Mouse (Mus musculus) hindbrain, postnatal 0 days (tissue): ENCODE data around the gene Polr3k. TPM values are rescaled to one million over a fixed set of nuclear protein-coding genes. Genes with fewer than 3 reads are reported as not detected.

ENCODE experiments used
- ATAC-seq: fragments of 200-750 bp; cut with Nextera tagmentation; 2 replicates; pipeline ENCODE4 v1.8.0; 2017; ENCODE audit warnings: mild to moderate bottlenecking, moderate TSS enrichment, moderate library complexity
- DNase-seq: peaks from one replicate; pipeline ENCODE4 v3.0.0-alpha.2; 2015; ENCODE audit warnings: low spot score
- H3K27ac ChIP-seq: fragments of 300-500 bp; sonication (generic); 2 replicates; pipeline ENCODE4 v1.5.1; 2014; ENCODE audit warnings: mild to moderate bottlenecking
- H3K27me3 ChIP-seq: fragments of 300-500 bp; sonication (generic); 2 replicates; pipeline ENCODE4 v1.6.1; 2014; ENCODE audit warnings: low read length, mixed read lengths; ENCODE audit not compliant: insufficient read depth
- H3K36me3 ChIP-seq: fragments of 300-500 bp; sonication (generic); 2 replicates; pipeline ENCODE4 v1.6.1; 2014; ENCODE audit warnings: low read length, mixed read lengths; ENCODE audit not compliant: insufficient read depth
- H3K4me1 ChIP-seq: fragments of 300-500 bp; sonication (generic); 2 replicates; pipeline ENCODE4 v1.6.1; 2014; ENCODE audit warnings: antibody characterized with exemption, low read length, mixed read lengths; ENCODE audit not compliant: insufficient read depth
- H3K4me2 ChIP-seq: fragments of 300-500 bp; sonication (generic); 2 replicates; pipeline ENCODE4 v1.6.1; 2014; ENCODE audit warnings: low read depth, mild to moderate bottlenecking, low read length, moderate library complexity, mixed read lengths
- H3K4me3 ChIP-seq: fragments of 300-500 bp; sonication (generic); 2 replicates; pipeline ENCODE4 v1.5.1; 2014; ENCODE audit warnings: low read length
- H3K9ac ChIP-seq: fragments of 300-500 bp; sonication (generic); replicated peaks from 2 replicates; pipeline ENCODE4 v1.6.1; 2014; ENCODE audit warnings: mild to moderate bottlenecking, low read length, moderate library complexity, mixed read lengths
- H3K9me3 ChIP-seq: fragments of 300-500 bp; sonication (generic); 2 replicates; pipeline ENCODE4 v1.6.1; 2016; ENCODE audit warnings: low read length, mixed read lengths
- CTCF ChIP-seq: IDR thresholded peaks from 2 replicates; pipeline ENCODE4 v1.5.1; 2016; ENCODE audit warnings: antibody characterized with exemption, control low read depth, low read depth
- WGBS: fragments of 180-500 bp; shearing (Covaris S2); extraction: QIAGEN DNeasy Blood & Tissue Kit; methylation state at CpG from one replicate; pipeline ENCODE4 v1.1.7; 2014; 5-methylcytosine and 5-hydroxymethylcytosine counted together
- polyA plus RNA-seq: library from polyadenylated mRNA; unstranded; fragments of >200 nt; fragmentation: Nextera tagmentation; extraction: Ambion mirVana; gene quantifications from 2 replicates; pipeline ENCODE4 v1.2.1, GENCODE M21; 2015
- total RNA-seq: library from RNA; depleted of rRNA; stranded (reverse); fragments of >200 nt; gene quantifications from 2 replicates; pipeline ENCODE4 v1.2.3, GENCODE M21; 2014

Polr3k gene
- total and polyA plus RNA-seq, 2 experiments from 2014 or later: 36.5 to 68.3 TPM

DNA sequence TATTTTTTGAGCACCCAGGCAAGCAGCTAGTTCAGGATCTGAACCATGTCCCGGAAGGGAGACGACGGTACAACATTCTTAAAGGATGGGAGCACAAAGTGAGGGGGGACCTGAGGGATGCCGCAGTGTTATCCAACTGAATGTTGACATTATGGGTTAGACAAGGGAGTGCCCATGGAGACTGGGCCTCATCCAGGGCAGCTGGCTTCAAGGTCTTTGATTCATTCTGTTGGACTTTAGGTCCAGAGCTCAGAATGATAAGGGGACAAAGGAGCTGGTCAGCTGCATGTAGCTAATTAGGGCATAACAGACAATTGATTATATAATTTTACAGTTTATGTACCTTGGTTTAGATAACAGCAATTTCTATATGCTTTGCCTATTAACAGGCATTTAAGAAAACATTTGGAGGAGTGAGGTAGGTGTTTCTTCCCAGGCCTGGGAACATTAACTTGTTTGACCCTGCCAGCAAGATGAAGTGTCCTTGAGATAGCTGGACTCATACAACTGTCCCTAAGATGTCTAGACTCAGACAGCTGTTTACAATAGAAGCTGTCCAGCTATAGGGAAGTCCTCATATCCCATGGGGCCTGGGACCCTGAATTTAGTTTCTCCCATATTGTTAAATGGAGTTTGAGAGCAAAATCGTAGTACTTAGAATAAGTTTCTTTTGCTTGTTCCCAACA, 18.3 kb upstream of the Polr3k start:
- DNase-seq (no peak), ATAC-seq (no peak)
- 87% methylated on average over 5 of the region's 5 CpGs for WGBS
- no peak for TF ChIP-seq CTCF
- Histone ChIP-seq H3K9me3 (no peaks in the 10 kb centered on the region), H3K4me2 (no peak overlapping the region), H3K27ac (no peak overlapping the region), H3K9ac (no peak overlapping the region), H3K27me3 (no peaks in the 10 kb centered on the region), H3K36me3 (peaks cover 32% of the 10 kb centered on the region), H3K4me1 (no peaks in the 10 kb centered on the region), H3K4me3 (no peak overlapping the region)

DNA sequence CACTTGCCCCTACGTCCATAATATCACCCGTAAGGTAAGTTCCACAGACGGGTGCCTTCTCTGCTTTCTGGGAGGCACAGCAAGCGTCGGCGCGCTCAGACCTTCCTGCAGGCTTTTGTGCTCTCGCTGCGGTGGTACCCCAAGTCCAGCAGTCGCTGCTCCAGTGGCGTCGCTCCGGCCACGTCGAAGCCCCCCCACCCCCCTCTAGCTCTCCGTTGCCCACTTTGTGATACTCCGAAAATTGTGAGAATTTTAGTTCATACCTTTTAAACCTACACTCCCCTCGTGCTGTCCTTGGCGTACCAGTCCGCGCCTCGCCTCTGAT, 361 bp downstream of the Polr3k start:
- H3K36me3 ChIP-seq: peaks cover 7% of the 10 kb centered on the region
- no peak for TF ChIP-seq CTCF
- peak overlapping the region; percentile 69 for H3K4me2 ChIP-seq
- DNase-seq: no peak
- peak overlapping the region; percentile 73 for H3K4me3 ChIP-seq
- H3K9me3 ChIP-seq: no peaks in the 10 kb centered on the region
- peaks cover 14% of the 10 kb centered on the region; the same call in 1 of the 2 replicates for H3K4me1 ChIP-seq
- peak overlapping the region; percentile 69 for H3K9ac ChIP-seq
- no peak; the same call in 1 of the 2 replicates for ATAC-seq
- H3K27ac ChIP-seq: peak overlapping the region; percentile 83
- under 1% methylated on average over 22 of the region's 22 CpGs for WGBS
- H3K27me3 ChIP-seq: no peaks in the 10 kb centered on the region

DNA sequence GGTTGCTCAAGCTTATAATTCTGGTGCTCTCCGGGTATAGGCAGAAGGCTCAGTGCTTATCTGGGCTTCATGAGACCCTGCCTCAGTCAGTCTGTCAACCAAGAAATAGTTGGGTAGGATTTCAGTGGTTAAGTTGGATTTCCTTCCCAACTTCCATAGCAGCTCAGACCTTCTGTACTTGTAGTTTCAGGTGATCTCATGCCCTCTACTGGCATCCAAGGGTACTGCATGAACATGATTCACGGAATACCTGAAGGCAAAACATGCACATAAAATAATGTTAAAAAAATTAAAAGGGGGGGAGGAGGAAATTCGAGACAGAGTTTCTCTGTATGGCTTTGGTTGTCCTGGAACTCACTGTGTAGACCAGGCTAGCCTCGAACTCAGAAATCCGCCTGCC, 2.8 kb downstream of the Polr3k start:
- peaks cover 7% of the 10 kb centered on the region for H3K36me3 ChIP-seq
- no peaks in the 10 kb centered on the region for H3K9me3 ChIP-seq
- no peak overlapping the region for H3K4me2 ChIP-seq
- 60% methylated on average over 5 of the region's 5 CpGs for WGBS
- TF ChIP-seq CTCF: peak; percentile 89
- peak; percentile 84 for DNase-seq
- ATAC-seq: no peak
- H3K27ac ChIP-seq: no peak overlapping the region
- no peak overlapping the region for H3K9ac ChIP-seq
- no peaks in the 10 kb centered on the region for H3K27me3 ChIP-seq
- peaks cover 14% of the 10 kb centered on the region; the same call in 1 of the 2 replicates for H3K4me1 ChIP-seq
- H3K4me3 ChIP-seq: no peak overlapping the region

DNA sequence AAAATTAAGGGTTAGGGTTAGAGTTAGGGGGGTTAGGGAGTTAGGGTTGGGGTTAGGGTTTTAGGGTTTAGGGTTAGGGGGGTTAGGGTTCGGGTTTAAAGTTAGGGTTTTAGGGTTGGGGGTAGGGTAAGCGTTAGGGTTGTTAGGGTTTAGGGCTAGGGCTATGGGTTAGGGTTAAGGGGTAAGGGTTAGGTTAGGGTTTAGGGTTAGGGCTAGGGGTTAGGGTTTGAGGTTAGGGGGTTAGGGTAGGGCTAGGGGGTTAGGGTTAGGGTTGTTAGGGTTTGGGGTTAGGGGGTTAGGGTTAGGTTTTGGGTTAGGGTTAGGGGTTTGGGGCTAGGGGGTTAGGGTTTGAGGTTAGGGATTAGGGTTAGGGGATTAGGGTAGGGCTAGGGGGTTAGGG, 6.9 kb downstream of the Polr3k start:
- ATAC-seq: peak; percentile 58; the same call in 1 of the 2 replicates
- H3K36me3 ChIP-seq: peaks cover 7% of the 10 kb centered on the region
- 95% methylated on average over 2 of the region's 2 CpGs for WGBS

DNA sequence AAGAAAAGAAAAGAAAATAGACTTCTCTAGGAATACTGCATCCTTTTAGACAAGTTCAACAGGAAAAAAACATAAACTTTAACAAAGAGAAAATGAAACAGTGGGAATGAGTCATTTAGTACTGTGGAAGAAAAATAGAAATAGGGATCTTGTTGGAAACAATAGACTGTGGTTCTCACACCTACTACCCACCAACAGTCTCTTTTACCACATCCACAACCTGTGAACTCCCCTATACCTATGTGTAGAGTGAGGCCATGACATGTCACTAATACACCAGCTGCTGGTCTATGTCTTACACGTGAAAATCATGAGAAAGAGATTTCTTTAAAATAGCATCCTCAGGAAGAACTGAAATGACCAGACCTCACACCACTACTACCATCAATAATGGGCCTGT, 14.8 kb downstream of the Polr3k start:
- Histone ChIP-seq H3K36me3 (no peaks in the 10 kb centered on the region), H3K9me3 (no peaks in the 10 kb centered on the region), H3K27me3 (no peaks in the 10 kb centered on the region), H3K4me2 (no peak overlapping the region), H3K4me3 (no peak overlapping the region), H3K27ac (no peak overlapping the region), H3K4me1 (no peaks in the 10 kb centered on the region), H3K9ac (no peak overlapping the region)
- no peak for TF ChIP-seq CTCF
- 77% methylated on average over 1 of the region's 1 CpGs for WGBS
- no peak for DNase-seq
- no peak for ATAC-seq

More for the DNA sequence above, 6.9 kb downstream of the Polr3k start:
- Histone ChIP-seq H3K9ac (no peak overlapping the region), H3K27me3 (no peaks in the 10 kb centered on the region), H3K4me1 (no peaks in the 10 kb centered on the region), H3K4me2 (no peak overlapping the region), H3K9me3 (no peaks in the 10 kb centered on the region), H3K4me3 (no peak overlapping the region), H3K27ac (no peak overlapping the region)
- no peak for DNase-seq
- TF ChIP-seq CTCF: no peak

DNA sequence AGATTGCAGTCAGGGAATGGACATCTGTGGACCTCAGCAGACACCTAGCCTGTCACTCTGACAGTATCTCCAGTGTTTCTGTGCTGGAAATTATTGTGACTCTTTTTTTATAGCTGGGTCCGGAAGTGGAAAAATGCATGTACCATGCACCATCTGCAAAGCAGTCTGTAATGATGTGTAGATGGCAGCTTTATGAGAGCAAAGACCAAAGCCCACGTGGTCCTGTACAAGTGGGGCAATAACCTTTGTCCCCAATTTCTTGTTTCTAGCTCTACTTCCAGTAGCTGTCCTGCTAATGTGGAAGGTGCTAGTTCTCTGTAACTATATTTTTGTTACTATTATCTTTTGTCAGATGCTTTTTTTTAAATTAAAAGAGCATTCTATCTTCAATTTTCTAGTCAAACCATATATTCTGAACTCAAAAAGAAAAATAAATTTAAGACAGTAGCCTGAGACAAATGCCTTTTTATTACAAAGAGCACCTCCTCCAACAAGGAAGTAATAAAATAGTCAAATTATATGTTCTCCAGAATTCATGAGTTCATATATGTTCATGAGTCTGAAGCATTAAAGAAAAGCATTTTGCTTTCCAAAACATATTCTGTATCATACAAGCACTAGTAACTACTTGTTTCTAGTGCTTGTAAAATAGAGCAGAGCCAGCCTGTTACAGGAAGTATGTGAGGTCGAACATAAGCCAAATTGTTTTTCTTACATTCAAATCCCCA, 19.0 kb downstream of the Polr3k start:
- Histone ChIP-seq H3K4me2 (no peak overlapping the region), H3K4me3 (no peak overlapping the region), H3K4me1 (no peaks in the 10 kb centered on the region), H3K27ac (no peak overlapping the region), H3K9me3 (no peaks in the 10 kb centered on the region), H3K27me3 (no peaks in the 10 kb centered on the region), H3K9ac (no peak overlapping the region), H3K36me3 (no peaks in the 10 kb centered on the region)
- DNase-seq (no peak), ATAC-seq (no peak)
- 85% methylated on average over 3 of the region's 3 CpGs for WGBS
- no peak for TF ChIP-seq CTCF

DNA sequence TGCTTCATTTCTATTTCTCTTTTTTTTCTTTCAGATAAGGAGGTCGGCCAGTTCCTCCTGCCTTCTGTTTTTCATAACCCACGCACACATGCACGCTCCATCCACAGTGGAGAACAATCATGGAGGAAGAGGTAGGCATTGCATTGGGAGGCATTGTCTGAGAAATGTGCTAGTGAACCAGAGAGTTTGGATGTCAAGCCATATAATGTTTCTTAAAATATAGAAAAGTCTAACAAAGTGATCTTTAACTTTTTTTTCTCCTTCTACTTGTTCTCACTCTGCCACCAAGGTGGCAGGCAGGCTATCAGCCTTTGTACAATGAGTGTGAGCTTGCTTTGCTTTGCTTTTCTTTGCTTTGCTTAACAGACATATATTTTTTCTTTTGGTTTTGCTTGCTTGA, 53.7 kb downstream of the Polr3k start:
- WGBS: 57% methylated on average over 3 of the region's 3 CpGs

More for the DNA sequence above, 53.7 kb downstream of the Polr3k start:
- DNase-seq (peak; percentile 56), ATAC-seq (no peak)
- no peak for TF ChIP-seq CTCF
- Histone ChIP-seq H3K4me1 (no peaks in the 10 kb centered on the region), H3K36me3 (no peaks in the 10 kb centered on the region), H3K4me3 (no peak overlapping the region), H3K9ac (no peak overlapping the region), H3K27me3 (no peaks in the 10 kb centered on the region), H3K27ac (no peak overlapping the region), H3K4me2 (no peak overlapping the region), H3K9me3 (no peaks in the 10 kb centered on the region)
